Mouse (Mus musculus) intestine, embryonic 16.5 days (tissue): ENCODE measurements around the gene Ifrd2. TPM values are rescaled to one million over a fixed set of nuclear protein-coding genes. Genes with fewer than 3 reads are reported as not detected.
A peak's percentile ranks its signal among the peaks of the same experiment; 100 is the strongest.

Source experiments
- ATAC-seq: fragments of 200-750 bp; cut with Nextera tagmentation; 2 replicates; pipeline ENCODE4 v1.8.0; 2017; ENCODE audit warnings: moderate TSS enrichment, moderate library complexity
- H3K27ac ChIP-seq: fragments of 300-500 bp; sonication (generic); 2 replicates; pipeline ENCODE4 v1.5.1; 2014; ENCODE audit warnings: mild to moderate bottlenecking, low read length
- H3K27me3 ChIP-seq: fragments of 300-500 bp; sonication (generic); replicated peaks from 2 replicates; pipeline ENCODE4 v1.6.1; 2014; ENCODE audit warnings: low read length, control low read depth, mixed read lengths; ENCODE audit not compliant: control insufficient read depth, insufficient read depth
- H3K36me3 ChIP-seq: fragments of 300-500 bp; sonication (generic); 2 replicates; pipeline ENCODE4 v1.6.1; 2014; ENCODE audit warnings: low read length, control low read depth; ENCODE audit not compliant: control insufficient read depth, insufficient read depth
- H3K4me1 ChIP-seq: fragments of 300-500 bp; sonication (generic); 2 replicates; pipeline ENCODE4 v1.6.1; 2014; ENCODE audit warnings: low read length, control low read depth, mixed read lengths; ENCODE audit not compliant: control insufficient read depth, insufficient read depth
- H3K4me2 ChIP-seq: fragments of 300-500 bp; sonication (generic); 2 replicates; pipeline ENCODE4 v1.6.1; 2014; ENCODE audit warnings: low read depth, low read length, control low read depth
- H3K4me3 ChIP-seq: fragments of 300-500 bp; sonication (generic); 2 replicates; pipeline ENCODE4 v1.5.1; 2014; ENCODE audit warnings: mild to moderate bottlenecking, low read length
- H3K9ac ChIP-seq: fragments of 300-500 bp; sonication (generic); 2 replicates; pipeline ENCODE4 v1.6.1; 2014; ENCODE audit warnings: low read depth, low read length
- H3K9me3 ChIP-seq: fragments of 300-500 bp; sonication (generic); 2 replicates; pipeline ENCODE4 v1.6.1; 2016; ENCODE audit warnings: low read length, control low read depth; ENCODE audit not compliant: control insufficient read depth
- WGBS: fragments of 180-500 bp; shearing (Covaris S2); extraction: QIAGEN DNeasy Blood & Tissue Kit; methylation state at CpG from one replicate; pipeline ENCODE4 v1.1.7; 2014; 5-methylcytosine and 5-hydroxymethylcytosine counted together
- polyA plus RNA-seq: library from polyadenylated mRNA; unstranded; fragments of >200 nt; fragmentation: Nextera tagmentation; extraction: Ambion mirVana; gene quantifications from 2 replicates; pipeline ENCODE4 v1.2.1, GENCODE M21; 2015

Gene Ifrd2
- polyA plus RNA-seq, 1 experiment from 2014 or later = 89.6 TPM

DNA sequence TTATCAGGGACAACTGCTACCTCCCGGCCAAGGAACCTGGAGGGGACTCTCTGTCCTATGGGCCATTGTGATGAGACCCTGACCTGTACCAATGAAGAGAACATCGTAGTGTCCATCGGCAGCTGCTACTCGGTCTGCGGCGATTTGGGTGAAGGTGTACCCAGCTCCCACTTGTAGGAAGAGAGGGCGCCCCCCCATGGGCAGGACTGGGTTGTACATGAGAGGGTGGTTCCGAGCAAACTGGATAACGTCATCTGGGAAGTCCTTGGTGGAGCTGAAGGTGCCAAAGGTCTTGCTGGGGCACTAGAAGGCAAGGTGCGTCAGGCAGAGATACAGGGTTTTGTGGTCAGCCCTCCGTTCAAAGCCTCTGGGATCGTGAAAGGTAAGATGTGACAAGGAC is 13.3 kb downstream of the Ifrd2 start:
- no peaks in the 10 kb centered on the region for H3K9me3 ChIP-seq
- H3K9ac ChIP-seq = no peak overlapping the region
- no peak for ATAC-seq
- H3K4me3 ChIP-seq = no peak overlapping the region
- WGBS = 72% methylated on average over 12 of the region's 12 CpGs
- H3K27me3 ChIP-seq = no peaks in the 10 kb centered on the region
- no peak overlapping the region for H3K27ac ChIP-seq
- H3K4me2 ChIP-seq = no peak overlapping the region
- H3K36me3 ChIP-seq = peaks cover 2% of the 10 kb centered on the region; the same call in 1 of the 2 replicates
- peaks cover 46% of the 10 kb centered on the region for H3K4me1 ChIP-seq

DNA sequence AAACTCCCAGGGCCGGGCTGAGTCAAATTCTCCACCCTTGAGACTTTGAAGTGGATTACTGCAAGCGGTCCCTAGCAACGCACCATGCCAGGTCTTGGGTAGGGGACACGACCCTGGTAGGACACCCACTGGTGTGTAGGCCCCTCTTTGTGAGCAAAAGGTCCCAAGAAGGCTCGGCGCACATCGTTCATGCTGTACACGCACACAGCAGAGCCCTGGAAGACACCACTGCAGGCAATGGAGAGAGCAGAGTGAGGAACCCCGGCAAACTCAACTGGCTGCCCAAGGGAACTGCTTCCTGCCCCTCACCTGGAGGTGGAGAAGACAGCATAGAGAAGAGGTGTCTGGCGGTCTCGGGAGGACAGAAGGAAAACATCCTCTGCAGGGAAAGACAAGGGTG is 13.8 kb downstream of the Ifrd2 start:
- H3K27ac ChIP-seq = no peak overlapping the region
- H3K9me3 ChIP-seq = no peaks in the 10 kb centered on the region
- peaks cover 2% of the 10 kb centered on the region; the same call in 1 of the 2 replicates for H3K36me3 ChIP-seq
- no peaks in the 10 kb centered on the region for H3K27me3 ChIP-seq
- H3K4me2 ChIP-seq = no peak overlapping the region
- peaks cover 46% of the 10 kb centered on the region for H3K4me1 ChIP-seq
- no peak for ATAC-seq
- H3K9ac ChIP-seq = peak overlapping the region; percentile 3; the same call in 1 of the 2 replicates
- H3K4me3 ChIP-seq = no peak overlapping the region
- 83% methylated on average over 11 of the region's 11 CpGs for WGBS

GRCm38 (mm10) chr9:107602068-107602648 is 14.7 kb downstream of the Ifrd2 start:
- Histone ChIP-seq H3K36me3 (peaks cover 2% of the 10 kb centered on the region; the same call in 1 of the 2 replicates), H3K27ac (no peak overlapping the region), H3K4me2 (0 out of 2 replicates have a peak overlapping the region, but pooled peaks have one; percentile 11), H3K4me3 (no peak overlapping the region), H3K27me3 (no peaks in the 10 kb centered on the region), H3K4me1 (peaks cover 52% of the 10 kb centered on the region), H3K9ac (peak overlapping the region; percentile 36; the same call in 1 of the 2 replicates), H3K9me3 (no peaks in the 10 kb centered on the region)
- no peak for ATAC-seq
- 13% methylated on average over 10 of the region's 10 CpGs for WGBS

DNA sequence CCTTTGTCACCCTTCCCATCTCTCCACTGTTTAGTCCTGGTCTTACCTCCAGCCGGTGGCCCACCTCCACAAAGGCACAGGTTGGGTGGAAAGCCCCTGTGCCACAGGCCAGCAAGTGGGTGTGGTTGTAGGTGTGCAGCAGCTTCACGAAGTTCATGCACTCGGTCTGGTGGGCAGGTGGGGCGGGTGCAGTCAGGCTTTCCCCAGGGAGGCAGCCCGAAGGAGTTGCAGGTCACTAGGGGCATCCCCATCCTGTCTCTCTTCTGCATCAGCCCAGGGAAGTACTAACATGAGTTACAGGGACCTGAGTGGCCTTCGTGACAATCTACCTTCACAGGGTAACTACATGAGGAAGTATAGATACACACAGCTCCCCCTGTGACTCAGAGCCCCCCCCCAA is 15.8 kb downstream of the Ifrd2 start:
- Histone ChIP-seq H3K4me2 (peak overlapping the region; percentile 57; the same call in 1 of the 2 replicates), H3K9ac (peak overlapping the region; percentile 73; the same call in 1 of the 2 replicates), H3K4me3 (no peak overlapping the region), H3K36me3 (peaks cover 2% of the 10 kb centered on the region; the same call in 1 of the 2 replicates), H3K27me3 (no peaks in the 10 kb centered on the region), H3K9me3 (no peaks in the 10 kb centered on the region), H3K4me1 (peaks cover 62% of the 10 kb centered on the region), H3K27ac (no peak overlapping the region)
- ATAC-seq = no peak
- 72% methylated on average over 6 of the region's 6 CpGs for WGBS

DNA sequence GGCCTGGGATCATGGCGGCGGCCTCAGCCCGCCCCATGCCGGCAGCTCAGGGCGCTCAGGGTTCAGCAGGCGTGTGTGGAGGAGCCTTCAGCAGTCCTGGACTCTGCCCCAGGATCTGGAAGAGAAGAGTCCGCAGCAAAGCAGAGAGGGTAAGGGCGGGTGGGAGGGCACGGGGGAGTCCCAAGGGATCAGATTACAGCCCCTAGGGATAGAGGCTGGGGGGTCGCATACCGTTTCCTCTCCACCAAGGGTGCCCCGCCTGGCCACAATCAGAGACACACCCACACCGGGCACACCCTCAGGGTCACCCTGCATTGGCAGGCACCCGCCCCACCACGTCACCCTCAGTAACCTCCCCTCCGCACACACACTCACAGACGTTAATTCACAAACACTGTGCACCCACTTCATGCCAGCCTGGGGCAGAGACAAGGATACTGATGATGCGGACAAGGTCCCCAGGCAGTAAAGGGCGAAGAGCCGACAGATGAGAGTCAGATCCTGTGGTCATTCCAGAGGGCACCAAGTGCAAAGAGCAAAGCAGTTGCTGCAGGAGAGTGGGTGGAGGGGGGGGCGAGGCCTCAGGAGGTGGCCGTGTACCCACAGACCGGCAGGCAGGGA is 17.7 kb downstream of the Ifrd2 start:
- H3K4me1 ChIP-seq = peaks cover 61% of the 10 kb centered on the region
- peak overlapping the region; percentile 57 for H3K4me2 ChIP-seq

DNA sequence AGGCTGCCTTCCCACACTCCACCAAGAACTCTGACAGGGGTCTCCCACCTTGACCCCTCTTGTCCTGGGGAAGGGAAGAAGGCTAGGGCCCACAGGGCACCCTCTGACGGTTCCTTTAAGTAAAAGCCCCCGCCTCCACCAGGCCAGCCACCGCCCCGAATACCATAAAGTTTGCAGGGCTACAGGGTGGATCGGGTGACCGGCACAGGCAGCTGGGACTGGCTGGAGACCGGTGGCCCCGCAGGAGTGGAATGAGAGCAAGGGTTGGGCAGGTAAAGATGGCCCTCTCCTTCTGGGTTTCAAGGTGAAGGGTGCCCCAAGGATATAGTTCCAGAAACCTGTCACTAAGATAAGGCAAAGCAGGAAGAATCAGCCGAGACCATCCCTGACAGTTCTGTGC is 19.1 kb downstream of the Ifrd2 start:
- 7% methylated on average over 9 of the region's 9 CpGs for WGBS
- H3K27ac ChIP-seq = peak overlapping the region; percentile 92
- peaks cover 61% of the 10 kb centered on the region for H3K4me1 ChIP-seq
- H3K4me3 ChIP-seq = peak overlapping the region; percentile 49
- H3K9ac ChIP-seq = peak overlapping the region; percentile 73
- no peaks in the 10 kb centered on the region for H3K27me3 ChIP-seq
- H3K9me3 ChIP-seq = no peaks in the 10 kb centered on the region
- H3K4me2 ChIP-seq = peak overlapping the region; percentile 43
- ATAC-seq = peak; percentile 52
- no peaks in the 10 kb centered on the region for H3K36me3 ChIP-seq

More for the DNA sequence above, 17.7 kb downstream of the Ifrd2 start:
- peak overlapping the region; percentile 73 for H3K9ac ChIP-seq
- no peaks in the 10 kb centered on the region for H3K27me3 ChIP-seq
- peak; percentile 71 for ATAC-seq
- H3K4me3 ChIP-seq = peak overlapping the region; percentile 49
- no peaks in the 10 kb centered on the region for H3K9me3 ChIP-seq
- WGBS = 28% methylated on average over 23 of the region's 23 CpGs
- peak overlapping the region; percentile 92 for H3K27ac ChIP-seq
- peaks cover 2% of the 10 kb centered on the region; the same call in 1 of the 2 replicates for H3K36me3 ChIP-seq

GRCm38 (mm10) chr9:107607036-107607435 is 19.6 kb downstream of the Ifrd2 start:
- H3K27me3 ChIP-seq = no peaks in the 10 kb centered on the region
- H3K9ac ChIP-seq = peak overlapping the region; percentile 73
- H3K36me3 ChIP-seq = no peaks in the 10 kb centered on the region
- peak overlapping the region; percentile 92 for H3K27ac ChIP-seq
- peak overlapping the region; percentile 49 for H3K4me3 ChIP-seq
- peaks cover 62% of the 10 kb centered on the region for H3K4me1 ChIP-seq
- peak; percentile 4 for ATAC-seq
- peak overlapping the region; percentile 43 for H3K4me2 ChIP-seq
- WGBS = 52% methylated on average over 2 of the region's 2 CpGs
- no peaks in the 10 kb centered on the region for H3K9me3 ChIP-seq

DNA sequence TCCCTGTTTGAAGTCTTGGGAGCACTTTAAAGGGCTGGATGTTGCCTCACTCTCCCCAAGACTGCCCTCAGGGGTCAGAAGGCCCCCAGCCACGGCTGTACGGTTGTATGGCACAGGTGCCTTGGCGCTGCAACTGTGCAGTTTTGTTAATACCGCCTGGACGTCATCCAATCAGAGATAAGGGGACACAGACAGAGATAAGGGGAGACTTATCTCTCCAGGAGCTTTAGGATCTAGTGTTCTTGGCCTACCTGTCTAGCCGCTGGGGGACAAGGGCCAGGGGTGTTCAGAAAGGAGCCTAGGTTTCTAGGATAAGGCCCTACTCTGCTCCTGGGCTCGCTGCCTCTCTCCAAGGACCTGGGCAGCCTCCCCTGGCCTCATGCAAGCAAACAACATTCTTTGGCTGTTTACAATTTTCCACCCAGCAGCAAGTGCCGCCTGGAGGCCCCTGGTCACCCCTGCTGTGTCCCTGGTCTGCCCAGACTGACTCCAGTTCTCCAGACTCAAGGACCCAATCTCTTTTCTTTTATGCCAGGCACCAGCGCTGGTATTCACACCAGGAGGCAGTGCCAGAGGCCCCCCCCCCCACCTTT is 20.3 kb downstream of the Ifrd2 start:
- H3K27me3 ChIP-seq = no peaks in the 10 kb centered on the region
- no peaks in the 10 kb centered on the region for H3K9me3 ChIP-seq
- WGBS = 53% methylated on average over 9 of the region's 9 CpGs
- no peak for ATAC-seq
- peak overlapping the region; percentile 73 for H3K9ac ChIP-seq
- peak overlapping the region; percentile 43 for H3K4me2 ChIP-seq
- H3K4me3 ChIP-seq = no peak overlapping the region
- H3K36me3 ChIP-seq = no peaks in the 10 kb centered on the region
- peaks cover 60% of the 10 kb centered on the region for H3K4me1 ChIP-seq
- H3K27ac ChIP-seq = peak overlapping the region; percentile 92

DNA sequence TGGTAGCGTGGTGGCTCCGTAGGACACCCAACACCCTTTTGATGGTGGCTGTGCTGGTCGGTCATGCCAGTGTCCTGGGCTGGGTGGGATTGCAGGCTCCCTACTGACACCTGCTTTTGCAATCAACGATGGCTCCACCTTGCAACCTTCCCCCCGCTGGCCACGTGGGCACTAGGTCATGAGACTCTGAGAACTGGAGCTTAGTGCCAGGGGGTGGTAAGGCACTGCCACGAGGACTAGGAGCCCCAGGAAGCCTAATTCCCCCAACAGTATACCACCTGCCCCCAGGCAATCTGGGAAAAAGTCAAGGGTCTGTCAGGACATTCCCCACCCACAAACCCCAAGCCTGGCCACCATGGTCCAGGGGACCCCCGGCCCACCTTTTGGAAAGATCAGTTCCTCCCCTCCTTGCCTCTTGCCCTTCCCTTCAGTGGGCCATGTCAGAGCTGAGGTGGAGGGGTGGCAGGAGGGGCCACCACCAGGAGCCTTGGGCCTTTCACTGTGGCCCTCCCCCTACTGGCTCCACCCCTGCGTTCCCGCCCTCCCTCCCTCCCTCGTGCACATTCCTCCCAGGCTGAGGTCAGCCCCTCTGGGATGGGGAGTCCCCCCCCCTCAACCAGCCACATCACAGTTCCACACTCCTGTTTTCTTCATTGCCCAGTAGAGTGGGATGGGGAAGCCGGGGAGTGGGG is 21.4 kb downstream of the Ifrd2 start, which contains the start of gene Sema3b:
Gene Sema3b (minus strand): TSS at position 489 of the 692 bp plus-strand sequence.
- H3K27ac ChIP-seq = peak within 1 kb of the TSS; percentile 92
- no peak within 1 kb of the TSS for H3K4me3 ChIP-seq
- H3K4me2 ChIP-seq = peak within 1 kb of the TSS; percentile 24; the same call in 1 of the 2 replicates
- H3K36me3 ChIP-seq = no peaks in the 10 kb centered on the region
- H3K9me3 ChIP-seq = no peaks in the 10 kb centered on the region
- WGBS = 44% methylated on average over 12 of the region's 12 CpGs
- ATAC-seq = no peak
- H3K27me3 ChIP-seq = no peaks in the 10 kb centered on the region
- H3K4me1 ChIP-seq = peaks cover 55% of the 10 kb centered on the region
- H3K9ac ChIP-seq = peak within 1 kb of the TSS; percentile 73
